Mouse (Mus musculus): Measurements from ENCODE around the gene Hist1h4i.

DNA sequence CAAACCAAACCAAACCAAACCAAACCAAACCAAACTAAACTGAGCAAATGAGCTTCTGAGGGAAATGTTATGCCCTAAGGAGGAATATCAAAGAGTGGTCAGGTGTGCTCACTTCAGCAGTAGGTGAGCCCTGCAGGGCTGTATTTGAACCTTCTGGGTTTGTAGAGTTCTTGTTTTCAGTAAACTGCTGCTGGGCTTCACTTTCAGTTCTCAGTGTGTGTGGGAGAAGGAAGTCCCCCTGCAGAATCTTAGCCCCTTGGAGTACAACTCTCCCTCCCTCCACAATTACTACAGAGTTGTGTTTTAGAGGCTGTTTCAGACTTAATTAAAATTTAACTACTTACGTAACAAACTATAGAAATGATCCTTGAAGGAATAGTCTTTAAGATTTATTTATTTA is 12.6 kb upstream of the Hist1h4i start:
- TF ChIP-seq CTCF (IDR thresholded peaks at IDR 0.05; ENCODE audit: extremely low read depth, insufficient read depth, insufficient read length, insufficient replicate concordance) (no peak), POLR2A (IDR thresholded peaks at IDR 0.05; ENCODE audit: low read depth, low read length) (no peak)
